Mouse (Mus musculus): ENCODE data around the gene Zfyve26.

DNA sequence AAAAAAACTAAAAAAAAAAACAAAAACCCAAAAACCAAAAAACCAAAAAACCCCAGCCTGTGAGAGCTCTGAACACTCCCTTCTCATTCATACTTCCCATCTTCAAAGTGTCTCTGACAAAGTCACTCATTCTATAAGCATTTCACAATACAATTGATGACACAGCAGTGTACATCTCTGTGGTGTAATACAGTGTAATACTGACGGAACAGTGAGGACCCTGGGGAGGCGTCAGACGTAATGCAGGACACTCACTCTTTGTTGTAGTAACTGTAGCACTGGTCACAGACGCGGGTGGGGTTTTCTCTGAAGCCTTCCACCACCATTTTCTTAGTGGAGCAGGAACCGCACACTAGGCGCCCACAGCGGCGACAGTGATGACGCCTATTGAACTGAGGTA lies 41.1 kb downstream of the Zfyve26 start:
- TF ChIP-seq GATA1 (IDR thresholded peaks at IDR 0.05; ENCODE audit: low read length) (no peak), TAL1 (IDR thresholded peaks at IDR 0.05; ENCODE audit: low read length) (no peak)

Data from erythroblast, embryonic 14.5 days (primary cell).